Mouse (Mus musculus) limb, embryonic 13.5 days (tissue): ENCODE data around the gene Prss50. TPM values are rescaled to one million over a fixed set of nuclear protein-coding genes. Genes with fewer than 3 reads are reported as not detected.

ENCODE experiments used
- polyA plus RNA-seq: library from polyadenylated mRNA; unstranded; fragments of >200 nt; fragmentation: Nextera tagmentation; extraction: Ambion mirVana; gene quantifications from 2 replicates; pipeline ENCODE4 v1.2.1, GENCODE M21; 2015

Prss50 gene
- polyA plus RNA-seq, 1 experiment from 2014 or later = 0.31 TPM

Other genes starting within 250 kb of the Prss50 start
- gene Nradd, start 233.5 kb upstream of the Prss50 start, polyA plus RNA-seq = 61.2 and 64.5 TPM in 2 replicates
- 0.75 and 0.76 TPM in 2 replicates for gene Nbeal2, start 203.8 kb upstream of the Prss50 start, polyA plus RNA-seq
- 106 and 107 TPM in 2 replicates for gene Ccdc12, start 201.5 kb upstream of the Prss50 start, polyA plus RNA-seq
- 3.5 and 4.8 TPM in 2 replicates for gene Myl3, start 116.1 kb upstream of the Prss50 start, polyA plus RNA-seq
- gene Pth1r, start 110.8 kb upstream of the Prss50 start, polyA plus RNA-seq = 91.1 and 97.7 TPM in 2 replicates
- gene Prss42, start 59.8 kb upstream of the Prss50 start, polyA plus RNA-seq = not detected in 2 replicates
- gene Prss44, start 44.0 kb upstream of the Prss50 start, polyA plus RNA-seq = not detected in 2 replicates
- not detected in 2 replicates for gene Prss43, start 31.3 kb upstream of the Prss50 start, polyA plus RNA-seq
- gene Prss45, start 23.4 kb upstream of the Prss50 start, polyA plus RNA-seq = not detected in 2 replicates
- gene Prss46, start 13.5 kb upstream of the Prss50 start, polyA plus RNA-seq = not detected in 2 replicates
- gene Als2cl, start 21.9 kb downstream of the Prss50 start, polyA plus RNA-seq = 1.3 and 1.4 TPM in 2 replicates
- 1.1 and 1.2 TPM in 2 replicates for gene Tmie, start 22.1 kb downstream of the Prss50 start, polyA plus RNA-seq
- not detected in 2 replicates for gene Fam240a, start 58.9 kb downstream of the Prss50 start, polyA plus RNA-seq
- 0.11 and 0.13 TPM in 2 replicates for gene Tdgf1, start 88.2 kb downstream of the Prss50 start, polyA plus RNA-seq
- gene Lrrc2, start 93.6 kb downstream of the Prss50 start, polyA plus RNA-seq = 0.05 TPM in 1 of 2 replicates, not detected in the other
- not detected in 2 replicates for gene Rtp3, start 132.6 kb downstream of the Prss50 start, polyA plus RNA-seq
- 0.69 and 0.73 TPM in 2 replicates for gene Ltf, start 161.3 kb downstream of the Prss50 start, polyA plus RNA-seq
- 0.33 and 0.68 TPM in 2 replicates for gene Ccrl2, start 199.6 kb downstream of the Prss50 start, polyA plus RNA-seq